Mouse (Mus musculus): ENCODE measurements around the gene Noc3l.

DNA sequence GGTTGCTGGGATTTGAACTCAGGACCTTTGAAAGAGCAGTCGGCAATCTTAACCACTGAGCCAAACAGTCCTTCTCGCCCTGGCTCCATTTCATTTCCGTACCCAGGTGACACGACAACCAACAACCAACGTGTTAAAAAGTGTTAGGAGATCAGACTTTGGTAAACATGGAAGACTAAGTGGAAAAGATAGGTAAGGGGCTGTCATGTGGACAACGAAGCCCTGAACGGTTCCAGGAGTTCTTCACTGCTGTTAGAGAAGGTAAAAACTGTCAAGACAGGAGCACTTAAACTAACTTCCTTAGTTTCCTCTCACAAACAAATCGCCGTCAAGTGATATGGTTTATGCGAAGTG, 17.0 kb upstream of the Noc3l start:
- no peak for TF ChIP-seq CTCF (IDR thresholded peaks at IDR 0.05; ENCODE audit: low read depth, low read length)
- TF ChIP-seq POLR2A (IDR thresholded peaks at IDR 0.05; ENCODE audit: borderline replicate concordance, low read depth, low read length): no peak
